Mouse (Mus musculus) lung, embryonic 16.5 days (tissue): Measurements from ENCODE around the gene Kif1c. TPM values are rescaled to one million over a fixed set of nuclear protein-coding genes. Genes with fewer than 3 reads are reported as not detected.
A peak's percentile ranks its signal among the peaks of the same experiment; 100 is the strongest.

Experiments
- ATAC-seq: fragments of 200-750 bp; cut with Nextera tagmentation; 2 replicates; pipeline ENCODE4 v1.8.0; 2017; ENCODE audit warnings: low read depth, mild to moderate bottlenecking, moderate library complexity
- H3K27ac ChIP-seq: fragments of 300-500 bp; sonication (generic); 2 replicates; pipeline ENCODE4 v1.5.1; 2014; ENCODE audit warnings: mild to moderate bottlenecking, control low read depth, low read length
- H3K27me3 ChIP-seq: fragments of 300-500 bp; sonication (generic); 2 replicates; pipeline ENCODE4 v1.6.1; 2014; ENCODE audit warnings: low read depth, low read length, mixed read lengths; ENCODE audit not compliant: control insufficient read depth, insufficient read depth
- H3K36me3 ChIP-seq: fragments of 300-500 bp; sonication (generic); 2 replicates; pipeline ENCODE4 v1.6.1; 2014; ENCODE audit warnings: low read length; ENCODE audit not compliant: control insufficient read depth, insufficient read depth
- H3K4me1 ChIP-seq: fragments of 300-500 bp; sonication (generic); replicated peaks from 2 replicates; pipeline ENCODE4 v1.6.1; 2014; ENCODE audit warnings: low read length, mixed read lengths; ENCODE audit not compliant: control insufficient read depth, insufficient read depth
- H3K4me2 ChIP-seq: fragments of 300-500 bp; sonication (generic); 2 replicates; pipeline ENCODE4 v1.6.1; 2014; ENCODE audit warnings: low read depth, low read length, control low read depth
- H3K4me3 ChIP-seq: fragments of 300-500 bp; sonication (generic); 2 replicates; pipeline ENCODE4 v1.5.1; 2014; ENCODE audit warnings: mild to moderate bottlenecking, low read length, control low read depth
- H3K9ac ChIP-seq: fragments of 300-500 bp; sonication (generic); 2 replicates; pipeline ENCODE4 v1.6.1; 2014; ENCODE audit warnings: low read length, control low read depth
- H3K9me3 ChIP-seq: fragments of 300-500 bp; sonication (generic); 2 replicates; pipeline ENCODE4 v1.6.1; 2016; ENCODE audit warnings: low read length; ENCODE audit not compliant: control insufficient read depth
- WGBS: fragments of 180-500 bp; shearing (Covaris S2); extraction: QIAGEN DNeasy Blood & Tissue Kit; methylation state at CpG from one replicate; pipeline ENCODE4 v1.1.7; 2014; 5-methylcytosine and 5-hydroxymethylcytosine counted together
- polyA plus RNA-seq: library from polyadenylated mRNA; unstranded; fragments of >200 nt; fragmentation: Nextera tagmentation; extraction: Ambion mirVana; gene quantifications from 2 replicates; pipeline ENCODE4 v1.2.1, GENCODE M21; 2015

The Kif1c gene
- polyA plus RNA-seq, 1 experiment from 2014 or later: 3.4 TPM

- Histone ChIP-seq H3K9ac (peak overlapping the region; percentile 96), H3K36me3 (peaks cover 24% of the 10 kb centered on the region), H3K27me3 (no peaks in the 10 kb centered on the region), H3K4me3 (peak overlapping the region; percentile 94), H3K4me2 (peak overlapping the region; percentile 87), H3K27ac (peak overlapping the region; percentile 98), H3K9me3 (no peaks in the 10 kb centered on the region), H3K4me1 (peaks cover 22% of the 10 kb centered on the region)
- 7% methylated on average over 10 of the region's 10 CpGs for WGBS
- no peak for ATAC-seq
These were observed 1.0 kb downstream of the Kif1c start for GRCm38 (mm10) chr11:70701221-70701955.

- Histone ChIP-seq H3K27ac (no peak overlapping the region), H3K4me1 (peaks cover 22% of the 10 kb centered on the region), H3K9me3 (no peaks in the 10 kb centered on the region), H3K27me3 (no peaks in the 10 kb centered on the region), H3K4me2 (peak overlapping the region; percentile 87), H3K36me3 (peaks cover 32% of the 10 kb centered on the region), H3K4me3 (peak overlapping the region; percentile 94), H3K9ac (peak overlapping the region; percentile 96)
- 82% methylated on average over 6 of the region's 6 CpGs for WGBS
- no peak for ATAC-seq
These were observed 1.8 kb downstream of the Kif1c start for GRCm38 (mm10) chr11:70701984-70702733.

GRCm38 (mm10) chr11:70702781-70703180 lies 2.4 kb downstream of the Kif1c start:
- ATAC-seq: no peak
- peak overlapping the region; percentile 50 for H3K9ac ChIP-seq
- no peaks in the 10 kb centered on the region for H3K9me3 ChIP-seq
- peak overlapping the region; percentile 87 for H3K4me2 ChIP-seq
- H3K36me3 ChIP-seq: peaks cover 36% of the 10 kb centered on the region
- H3K4me1 ChIP-seq: peaks cover 22% of the 10 kb centered on the region
- H3K4me3 ChIP-seq: 0 out of 2 replicates have a peak overlapping the region, but pooled peaks have one; percentile 7
- H3K27ac ChIP-seq: no peak overlapping the region
- H3K27me3 ChIP-seq: no peaks in the 10 kb centered on the region
- WGBS: 54% methylated on average over 6 of the region's 6 CpGs

GRCm38 (mm10) chr11:70706127-70706526 lies 5.8 kb downstream of the Kif1c start:
- Histone ChIP-seq H3K9me3 (no peaks in the 10 kb centered on the region), H3K4me1 (peaks cover 19% of the 10 kb centered on the region), H3K27me3 (no peaks in the 10 kb centered on the region), H3K4me2 (no peak overlapping the region), H3K27ac (no peak overlapping the region), H3K9ac (no peak overlapping the region), H3K36me3 (peaks cover 52% of the 10 kb centered on the region), H3K4me3 (no peak overlapping the region)
- no peak for ATAC-seq
- WGBS: 58% methylated on average over 3 of the region's 3 CpGs

GRCm38 (mm10) chr11:70711026-70711425 lies 10.7 kb downstream of the Kif1c start:
- no peak overlapping the region for H3K4me2 ChIP-seq
- ATAC-seq: no peak
- WGBS: 91% methylated on average over 10 of the region's 10 CpGs
- H3K9me3 ChIP-seq: no peaks in the 10 kb centered on the region
- H3K4me3 ChIP-seq: no peak overlapping the region
- H3K36me3 ChIP-seq: peaks cover 42% of the 10 kb centered on the region
- no peaks in the 10 kb centered on the region for H3K4me1 ChIP-seq
- no peak overlapping the region for H3K27ac ChIP-seq
- H3K27me3 ChIP-seq: no peaks in the 10 kb centered on the region
- no peak overlapping the region for H3K9ac ChIP-seq

GRCm38 (mm10) chr11:70713222-70713621 lies 12.9 kb downstream of the Kif1c start:
- Histone ChIP-seq H3K4me2 (no peak overlapping the region), H3K9ac (no peak overlapping the region), H3K4me3 (no peak overlapping the region), H3K27ac (no peak overlapping the region), H3K4me1 (no peaks in the 10 kb centered on the region), H3K27me3 (no peaks in the 10 kb centered on the region), H3K9me3 (no peaks in the 10 kb centered on the region), H3K36me3 (peaks cover 39% of the 10 kb centered on the region)
- 76% methylated on average over 6 of the region's 6 CpGs for WGBS
- ATAC-seq: no peak

GRCm38 (mm10) chr11:70715832-70716231 lies 15.5 kb downstream of the Kif1c start:
- 91% methylated on average over 6 of the region's 6 CpGs for WGBS
- ATAC-seq: no peak
- no peak overlapping the region for H3K9ac ChIP-seq
- no peaks in the 10 kb centered on the region for H3K27me3 ChIP-seq
- H3K9me3 ChIP-seq: no peaks in the 10 kb centered on the region
- no peaks in the 10 kb centered on the region for H3K4me1 ChIP-seq
- H3K4me2 ChIP-seq: no peak overlapping the region
- no peak overlapping the region for H3K4me3 ChIP-seq
- H3K36me3 ChIP-seq: peaks cover 45% of the 10 kb centered on the region
- H3K27ac ChIP-seq: no peak overlapping the region

GRCm38 (mm10) chr11:70718481-70718880 lies 18.1 kb downstream of the Kif1c start:
- no peak overlapping the region for H3K27ac ChIP-seq
- no peaks in the 10 kb centered on the region for H3K9me3 ChIP-seq
- no peak overlapping the region for H3K4me2 ChIP-seq
- no peak for ATAC-seq
- 73% methylated on average over 5 of the region's 5 CpGs for WGBS
- no peaks in the 10 kb centered on the region for H3K27me3 ChIP-seq
- peaks cover 47% of the 10 kb centered on the region for H3K36me3 ChIP-seq
- no peak overlapping the region for H3K9ac ChIP-seq
- H3K4me1 ChIP-seq: no peaks in the 10 kb centered on the region
- no peak overlapping the region for H3K4me3 ChIP-seq

GRCm38 (mm10) chr11:70720567-70720966 lies 20.2 kb downstream of the Kif1c start:
- Histone ChIP-seq H3K9ac (no peak overlapping the region), H3K27me3 (no peaks in the 10 kb centered on the region), H3K36me3 (peaks cover 63% of the 10 kb centered on the region), H3K27ac (no peak overlapping the region), H3K4me3 (no peak overlapping the region), H3K9me3 (no peaks in the 10 kb centered on the region), H3K4me2 (no peak overlapping the region), H3K4me1 (no peaks in the 10 kb centered on the region)
- ATAC-seq: no peak
- 86% methylated on average over 3 of the region's 3 CpGs for WGBS
